Mouse (Mus musculus): Measurements from ENCODE around the gene Kcnq1.

Kcnq1 gene

GRCm38 (mm10) chr7:143106062-143106461 lies at the start of gene Kcnq1:
Gene Kcnq1 (plus strand): TSS chr7:143106362.
- no peak for DNase-seq (ENCODE audit: low read depth)

- no peak for DNase-seq (ENCODE audit: low read depth)
Observed at GRCm38 (mm10) chr7:143057023-143057422, 49.1 kb upstream of the Kcnq1 start.

GRCm38 (mm10) chr7:143057667-143058220 lies 48.4 kb upstream of the Kcnq1 start:
- DNase-seq (ENCODE audit: low read depth): no peak

GRCm38 (mm10) chr7:143058221-143058697 lies 47.9 kb upstream of the Kcnq1 start:
- DNase-seq (ENCODE audit: low read depth): no peak

- DNase-seq (ENCODE audit: low read depth): no peak
Observed at GRCm38 (mm10) chr7:143059202-143059870, 46.8 kb upstream of the Kcnq1 start.

- DNase-seq (ENCODE audit: low read depth): no peak
Observed at GRCm38 (mm10) chr7:143062704-143063103, 43.5 kb upstream of the Kcnq1 start.

GRCm38 (mm10) chr7:143064226-143064625 lies 41.9 kb upstream of the Kcnq1 start:
- no peak for DNase-seq (ENCODE audit: low read depth)

- DNase-seq (ENCODE audit: low read depth): no peak
Observed at GRCm38 (mm10) chr7:143065692-143066091, 40.5 kb upstream of the Kcnq1 start.

- DNase-seq (ENCODE audit: low read depth): no peak
Observed at GRCm38 (mm10) chr7:143067469-143067868, 38.7 kb upstream of the Kcnq1 start.

- no peak for DNase-seq (ENCODE audit: low read depth)
Observed at GRCm38 (mm10) chr7:143067897-143068296, 38.3 kb upstream of the Kcnq1 start.

GRCm38 (mm10) chr7:143068316-143068881 lies 37.8 kb upstream of the Kcnq1 start:
- peak; percentile 29 for DNase-seq (ENCODE audit: low read depth)

GRCm38 (mm10) chr7:143068882-143069591 lies 37.1 kb upstream of the Kcnq1 start, which contains the start of gene Tssc4:
Gene Tssc4 (plus strand): TSS chr7:143069249.
- DNase-seq (ENCODE audit: low read depth): peak; percentile 99

GRCm38 (mm10) chr7:143069751-143070400 lies 36.3 kb upstream of the Kcnq1 start:
- no peak for DNase-seq (ENCODE audit: low read depth)

- no peak for DNase-seq (ENCODE audit: low read depth)
Observed at GRCm38 (mm10) chr7:143070506-143071070, 35.6 kb upstream of the Kcnq1 start.

- DNase-seq (ENCODE audit: low read depth): no peak
Observed at GRCm38 (mm10) chr7:143072605-143073004, 33.6 kb upstream of the Kcnq1 start.

- peak; percentile 72 for DNase-seq (ENCODE audit: low read depth)
Observed at GRCm38 (mm10) chr7:143073086-143073485, 33.1 kb upstream of the Kcnq1 start.

GRCm38 (mm10) chr7:143075394-143075793 lies 30.8 kb upstream of the Kcnq1 start:
- no peak for DNase-seq (ENCODE audit: low read depth)

- no peak for DNase-seq (ENCODE audit: low read depth)
Observed at GRCm38 (mm10) chr7:143077351-143077750, 28.8 kb upstream of the Kcnq1 start.

GRCm38 (mm10) chr7:143082024-143082423 lies 24.1 kb upstream of the Kcnq1 start:
- DNase-seq (ENCODE audit: low read depth): no peak

GRCm38 (mm10) chr7:143083708-143084107 lies 22.5 kb upstream of the Kcnq1 start:
- no peak for DNase-seq (ENCODE audit: low read depth)

- DNase-seq (ENCODE audit: low read depth): peak; percentile 74
Observed at GRCm38 (mm10) chr7:143086366-143086765, 19.8 kb upstream of the Kcnq1 start.

- DNase-seq (ENCODE audit: low read depth): no peak
Observed at GRCm38 (mm10) chr7:143087070-143087579, 19.0 kb upstream of the Kcnq1 start.
